Mouse (Mus musculus) limb, embryonic 14.5 days (tissue): ENCODE results near the gene Npl. TPM values are rescaled to one million over a fixed set of nuclear protein-coding genes. Genes with fewer than 3 reads are reported as not detected.

ENCODE experiments used
- ATAC-seq: fragments of 200-750 bp; cut with Nextera tagmentation; 2 replicates; pipeline ENCODE4 v1.8.0; 2017; ENCODE audit warnings: low read depth, moderate number of reproducible peaks, moderate TSS enrichment; ENCODE audit not compliant: low FRiP score
- DNase-seq: peaks from one replicate; pipeline ENCODE4 v3.0.0-alpha.2; 2015; ENCODE audit warnings: low spot score
- H3K27ac ChIP-seq: fragments of 300-500 bp; sonication (generic); replicated peaks from 2 replicates; pipeline ENCODE4 v1.5.1; 2014; ENCODE audit warnings: low read depth, mild to moderate bottlenecking, low read length, moderate library complexity, mixed read lengths
- H3K27me3 ChIP-seq: fragments of 300-500 bp; sonication (generic); 2 replicates; pipeline ENCODE4 v1.6.1; 2014; ENCODE audit warnings: low read length, mixed read lengths; ENCODE audit not compliant: control insufficient read depth, insufficient read depth
- H3K36me3 ChIP-seq: fragments of 300-500 bp; sonication (generic); 2 replicates; pipeline ENCODE4 v1.6.1; 2014; ENCODE audit warnings: mild to moderate bottlenecking, low read length, moderate library complexity, mixed read lengths; ENCODE audit not compliant: control insufficient read depth, insufficient read depth
- H3K4me1 ChIP-seq: fragments of 300-500 bp; sonication (generic); 2 replicates; pipeline ENCODE4 v1.6.1; 2014; ENCODE audit warnings: antibody characterized with exemption, low read length, mixed read lengths; ENCODE audit not compliant: control insufficient read depth, insufficient read depth
- H3K4me2 ChIP-seq: fragments of 300-500 bp; sonication (generic); replicated peaks from 2 replicates; pipeline ENCODE4 v1.6.1; 2014; ENCODE audit warnings: low read depth, mild to moderate bottlenecking, low read length, moderate library complexity; ENCODE audit not compliant: severe bottlenecking
- H3K4me3 ChIP-seq: fragments of 300-500 bp; sonication (generic); replicated peaks from 2 replicates; pipeline ENCODE4 v1.5.1; 2014; ENCODE audit warnings: low read length
- H3K9ac ChIP-seq: fragments of 300-500 bp; sonication (generic); 2 replicates; pipeline ENCODE4 v1.6.1; 2014; ENCODE audit warnings: mild to moderate bottlenecking, low read depth, low read length, moderate library complexity; ENCODE audit not compliant: severe bottlenecking
- H3K9me3 ChIP-seq: fragments of 300-500 bp; sonication (generic); 2 replicates; pipeline ENCODE4 v1.6.1; 2016; ENCODE audit warnings: low read length; ENCODE audit not compliant: control insufficient read depth
- POLR2A ChIP-seq: fragments of 200-500 bp; IDR thresholded peaks from 2 replicates; pipeline ENCODE4 v1.8.0; 2012; ENCODE audit warnings: inconsistent platforms, mild to moderate bottlenecking, moderate library complexity, borderline replicate concordance; ENCODE audit not compliant: insufficient read depth, insufficient read length; ENCODE audit errors: extremely low read depth
- WGBS: fragments of 180-500 bp; shearing (Covaris S2); extraction: QIAGEN DNeasy Blood & Tissue Kit; methylation state at CpG from one replicate; pipeline ENCODE4 v1.1.7; 2014; 5-methylcytosine and 5-hydroxymethylcytosine counted together
- polyA plus RNA-seq, 2 experiments: library from polyadenylated mRNA; depleted of rRNA in 1 of 2; stranded (reverse) in 1 of 2; unstranded in 1 of 2; fragments of >200 nt; fragmentation: Nextera tagmentation in 1 of 2; extraction: Ambion mirVana in 1 of 2; gene quantifications; 2 replicates each; pipeline versions ENCODE4 v1.2.1 to v1.2.3; 2012 to 2014

Gene Npl
- polyA plus RNA-seq, 2 experiments = 7.1 to 12.9 TPM

GRCm38 (mm10) chr1:153559701-153560100, 9.9 kb upstream of the Npl start:
- H3K4me2 ChIP-seq = no peak overlapping the region
- 67% methylated on average over 7 of the region's 7 CpGs for WGBS
- no peaks in the 10 kb centered on the region for H3K9me3 ChIP-seq
- no peak for DNase-seq
- no peak for TF ChIP-seq POLR2A
- H3K4me1 ChIP-seq = 0 out of 2 replicates have a peak, but pooled peaks cover 3% of the 10 kb centered on the region
- H3K4me3 ChIP-seq = no peak overlapping the region
- H3K9ac ChIP-seq = no peak overlapping the region
- H3K27me3 ChIP-seq = no peaks in the 10 kb centered on the region
- H3K27ac ChIP-seq = no peak overlapping the region
- ATAC-seq = no peak
- H3K36me3 ChIP-seq = no peaks in the 10 kb centered on the region

- no peaks in the 10 kb centered on the region for H3K9me3 ChIP-seq
- H3K4me1 ChIP-seq = 0 out of 2 replicates have a peak, but pooled peaks cover 3% of the 10 kb centered on the region
- H3K27ac ChIP-seq = no peak overlapping the region
- peak; percentile 55 for DNase-seq
- H3K4me3 ChIP-seq = no peak overlapping the region
- ATAC-seq = no peak
- H3K27me3 ChIP-seq = no peaks in the 10 kb centered on the region
- no peak overlapping the region for H3K9ac ChIP-seq
- 17% methylated on average over 9 of the region's 9 CpGs for WGBS
- no peak overlapping the region for H3K4me2 ChIP-seq
- no peaks in the 10 kb centered on the region for H3K36me3 ChIP-seq
- no peak for TF ChIP-seq POLR2A
Observed at GRCm38 (mm10) chr1:153559126-153559647, 9.3 kb upstream of the Npl start.

- Histone ChIP-seq H3K4me1 (0 out of 2 replicates have a peak, but pooled peaks cover 3% of the 10 kb centered on the region), H3K36me3 (no peaks in the 10 kb centered on the region), H3K4me2 (no peak overlapping the region), H3K9me3 (no peaks in the 10 kb centered on the region), H3K27ac (no peak overlapping the region), H3K27me3 (no peaks in the 10 kb centered on the region), H3K4me3 (no peak overlapping the region), H3K9ac (no peak overlapping the region)
- no peak for TF ChIP-seq POLR2A
- ATAC-seq (peak; percentile 62; the same call in 1 of the 2 replicates), DNase-seq (peak; percentile 93)
- WGBS = 5% methylated on average over 2 of the region's 2 CpGs
Observed at GRCm38 (mm10) chr1:153556896-153557295, 7.1 kb upstream of the Npl start.

GRCm38 (mm10) chr1:153556202-153556601, 6.4 kb upstream of the Npl start:
- TF ChIP-seq POLR2A = no peak
- Histone ChIP-seq H3K9ac (no peak overlapping the region), H3K27ac (no peak overlapping the region), H3K4me3 (no peak overlapping the region), H3K9me3 (no peaks in the 10 kb centered on the region), H3K4me2 (no peak overlapping the region), H3K4me1 (0 out of 2 replicates have a peak, but pooled peaks cover 3% of the 10 kb centered on the region), H3K36me3 (no peaks in the 10 kb centered on the region), H3K27me3 (no peaks in the 10 kb centered on the region)
- ATAC-seq (peak; percentile 56), DNase-seq (no peak)
- WGBS = 59% methylated on average over 4 of the region's 4 CpGs

- no peak overlapping the region for H3K27ac ChIP-seq
- no peaks in the 10 kb centered on the region for H3K9me3 ChIP-seq
- no peak for TF ChIP-seq POLR2A
- no peak overlapping the region for H3K4me3 ChIP-seq
- peak; percentile 49 for DNase-seq
- H3K36me3 ChIP-seq = no peaks in the 10 kb centered on the region
- no peak overlapping the region for H3K4me2 ChIP-seq
- WGBS = 37% methylated on average over 3 of the region's 3 CpGs
- no peaks in the 10 kb centered on the region for H3K4me1 ChIP-seq
- no peak for ATAC-seq
- H3K27me3 ChIP-seq = no peaks in the 10 kb centered on the region
- H3K9ac ChIP-seq = no peak overlapping the region
Observed at GRCm38 (mm10) chr1:153550814-153551213, 969 bp upstream of the Npl start.
